Mouse (Mus musculus): ENCODE data around the gene Slc39a11.

Slc39a11 gene

DNA sequence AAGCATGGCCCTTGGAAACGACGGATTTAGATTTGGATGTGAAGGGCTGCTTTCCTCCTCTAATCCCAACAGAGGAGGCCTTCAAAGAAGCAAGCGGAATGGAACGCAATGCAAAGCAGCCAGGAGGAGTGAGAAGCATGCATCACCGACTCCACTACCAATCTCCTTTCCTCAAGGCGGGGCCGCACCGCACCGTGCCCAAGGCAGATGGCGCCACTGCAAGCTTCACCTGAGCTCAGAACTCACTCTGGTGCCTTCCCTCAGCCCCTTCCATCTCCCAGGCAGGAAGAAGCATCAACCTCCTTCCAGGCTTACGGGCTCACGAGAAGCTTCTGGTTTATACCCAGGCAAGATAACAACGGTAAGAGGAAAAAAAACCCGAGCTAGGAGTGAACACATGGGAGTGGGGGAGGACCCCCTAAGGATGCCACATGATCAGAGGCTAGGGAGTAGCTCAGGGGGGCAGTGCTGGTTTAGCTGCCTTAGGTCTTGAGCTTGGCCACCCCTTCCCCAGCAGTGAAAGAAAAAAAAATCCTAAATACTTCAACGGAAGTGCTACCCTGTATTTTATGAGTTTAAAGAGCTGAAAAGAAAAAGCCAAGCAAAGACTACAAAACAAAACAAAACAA is 191.2 kb downstream of the Slc39a11 start:
- no peak for DNase-seq (ENCODE audit: low spot score)

DNA sequence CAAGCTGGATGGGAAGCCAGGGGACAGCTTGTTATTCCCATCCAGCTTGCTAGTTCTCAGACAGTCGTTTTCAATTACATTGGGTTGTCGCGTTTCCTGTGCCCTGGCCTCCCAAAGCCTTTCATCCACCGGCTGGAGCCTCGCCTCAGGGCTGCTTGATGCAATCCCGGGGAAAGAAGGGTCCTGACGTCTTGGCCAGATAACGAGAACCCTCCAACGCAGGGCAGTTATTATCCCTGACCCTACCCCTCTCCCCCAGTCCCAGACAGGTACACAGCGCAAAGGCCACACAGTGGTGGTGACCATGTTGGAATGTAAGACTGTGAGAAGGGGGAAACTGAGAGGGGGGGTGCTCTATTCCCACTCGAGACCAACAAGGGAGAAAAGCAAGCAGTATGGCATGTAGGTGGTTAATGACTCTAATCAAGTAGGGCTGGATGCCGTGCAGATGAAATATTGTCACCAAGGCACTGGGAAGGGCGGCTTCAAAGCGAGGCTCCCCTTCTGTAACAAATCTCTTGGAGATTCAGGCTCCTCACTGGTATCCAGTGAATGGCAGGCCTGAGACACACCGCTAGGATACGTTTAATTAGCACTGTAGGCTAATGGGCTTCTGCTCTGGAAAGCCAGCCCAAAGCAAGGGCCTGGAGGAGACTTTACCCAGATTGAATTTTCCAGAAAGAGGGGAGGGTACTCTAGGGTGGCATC is 196.9 kb downstream of the Slc39a11 start:
- no peak for DNase-seq (ENCODE audit: low spot score)

DNA sequence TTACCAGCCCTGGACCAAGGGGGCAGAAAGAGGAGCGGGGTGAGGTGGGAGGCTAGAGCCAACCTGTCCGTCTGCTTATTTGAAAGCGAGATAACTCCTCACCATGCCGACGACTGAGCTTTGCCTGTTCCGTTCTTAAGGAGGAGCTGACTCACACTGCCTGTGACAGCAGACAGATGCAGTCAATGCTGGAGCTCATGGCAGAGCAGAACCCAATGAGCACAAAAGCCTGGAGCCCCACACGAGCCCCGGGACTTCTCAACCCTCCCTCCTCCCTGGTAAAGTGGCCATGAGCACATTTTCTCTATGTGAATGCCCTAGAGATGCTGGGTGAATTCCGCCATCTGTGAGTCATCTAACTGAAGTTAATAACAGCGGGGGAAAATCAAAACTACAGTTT is 198.6 kb downstream of the Slc39a11 start:
- DNase-seq (ENCODE audit: low spot score) = no peak

DNA sequence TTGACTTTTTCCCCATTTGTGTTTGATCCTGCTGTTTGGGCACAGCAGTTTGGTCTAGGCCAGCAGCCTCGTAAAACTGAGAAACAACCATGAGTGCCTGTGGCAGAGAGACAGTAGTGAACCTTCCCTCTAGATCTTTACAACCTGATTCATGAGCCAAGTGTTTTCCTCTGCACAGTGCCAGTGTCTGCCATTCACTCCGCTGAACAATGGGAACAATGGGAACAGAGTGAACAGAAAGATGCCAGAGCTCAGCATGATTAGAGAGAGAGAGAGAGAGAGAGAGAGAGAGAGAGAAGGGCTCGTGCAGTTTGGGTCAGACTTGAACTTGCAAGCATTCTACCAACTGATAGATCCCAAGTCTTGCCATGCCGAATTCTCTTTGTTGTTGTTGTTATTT is 199.2 kb downstream of the Slc39a11 start:
- no peak for DNase-seq (ENCODE audit: low spot score)

DNA sequence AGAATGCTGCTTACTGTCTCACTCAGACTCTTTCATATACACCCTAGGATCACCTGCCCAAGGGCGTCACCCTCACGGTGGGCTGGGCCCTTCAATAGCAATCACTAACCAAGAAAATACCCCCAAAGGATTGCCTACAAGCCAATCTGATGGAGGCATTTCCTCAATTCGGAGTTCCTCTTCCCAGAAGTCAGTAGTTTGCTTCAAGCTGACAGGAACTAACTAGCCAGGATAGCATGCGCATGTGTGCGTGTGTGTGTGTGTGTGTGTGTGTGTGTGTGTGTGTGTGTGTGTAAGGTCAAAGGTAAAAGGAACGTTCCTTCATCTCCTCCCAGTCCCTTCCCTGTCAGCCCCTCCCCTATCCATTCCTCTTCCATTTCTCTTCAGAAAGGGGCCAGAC is 199.9 kb downstream of the Slc39a11 start:
- no peak for DNase-seq (ENCODE audit: low spot score)

DNA sequence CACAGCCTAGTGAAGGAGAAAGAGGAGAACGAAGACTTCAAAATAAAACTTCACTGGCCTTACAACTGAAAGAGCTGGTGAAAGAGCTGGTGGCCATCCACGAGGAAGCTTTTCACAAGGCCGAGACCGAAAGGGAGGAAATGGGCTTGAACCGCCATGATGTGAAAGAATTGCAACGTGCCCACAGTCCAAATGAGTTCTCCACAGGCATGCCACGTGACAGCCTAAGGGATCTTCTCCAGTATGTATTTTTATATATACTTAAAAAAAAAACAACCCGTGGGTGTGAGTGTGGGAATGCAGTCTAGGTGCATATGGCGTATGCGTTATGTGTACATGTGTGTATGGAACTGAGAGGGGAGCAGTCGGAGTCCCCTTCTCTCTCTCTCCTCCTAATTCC is 207.8 kb downstream of the Slc39a11 start:
- no peak for DNase-seq (ENCODE audit: low spot score)

DNA sequence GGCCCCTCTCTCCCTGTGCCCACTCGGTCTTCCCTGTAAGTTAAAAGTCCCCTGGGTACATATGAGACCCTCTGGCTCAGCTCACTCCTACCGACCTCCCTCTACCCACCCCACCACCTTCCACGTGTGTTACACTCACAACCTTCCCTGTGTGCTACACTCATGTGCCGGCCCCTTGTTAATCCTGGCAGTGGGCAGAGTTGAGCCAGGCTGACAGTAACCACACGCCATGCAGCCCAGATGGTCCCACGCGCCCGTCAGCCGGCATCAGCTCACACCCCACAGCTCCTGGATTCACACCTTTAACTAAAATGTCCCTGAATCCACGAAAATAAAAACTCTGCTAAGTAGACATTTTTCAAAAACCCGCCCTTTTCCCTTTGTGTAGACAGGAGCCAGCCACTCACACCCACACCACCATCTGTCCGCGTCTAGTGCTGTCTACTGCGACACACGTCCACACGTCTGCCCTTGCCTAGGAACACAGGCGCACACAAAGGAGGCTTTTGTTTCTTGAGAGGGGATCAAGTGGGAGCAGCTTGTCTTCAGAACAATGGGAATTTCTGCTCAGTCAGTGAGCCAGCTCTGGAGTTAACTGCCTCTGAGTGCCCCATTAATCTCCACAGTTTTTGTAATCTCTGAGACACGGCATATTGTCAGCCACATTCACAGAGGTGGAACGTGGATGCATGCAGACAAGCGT is 210.4 kb downstream of the Slc39a11 start:
- no peak for DNase-seq (ENCODE audit: low spot score)

DNA sequence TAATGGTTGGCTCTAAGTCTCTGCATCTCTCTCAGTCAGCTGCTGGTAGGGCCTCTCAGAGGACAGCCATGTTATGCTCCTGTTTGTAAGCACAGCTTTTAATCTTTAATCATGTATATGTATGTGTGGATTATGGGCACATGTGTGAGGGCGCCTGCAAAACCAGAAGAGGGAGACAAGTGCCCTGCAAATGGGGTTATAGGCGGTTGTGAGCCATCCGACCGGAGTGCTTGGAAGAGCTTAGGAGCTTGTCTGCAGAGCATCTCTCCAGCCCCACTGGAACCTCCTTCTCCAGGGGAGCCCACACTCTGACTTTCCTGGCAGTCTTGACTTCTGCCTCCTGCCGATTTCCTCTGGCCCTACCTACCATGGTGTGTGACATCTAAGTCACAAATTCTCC is 211.0 kb downstream of the Slc39a11 start:
- no peak for DNase-seq (ENCODE audit: low spot score)

DNA sequence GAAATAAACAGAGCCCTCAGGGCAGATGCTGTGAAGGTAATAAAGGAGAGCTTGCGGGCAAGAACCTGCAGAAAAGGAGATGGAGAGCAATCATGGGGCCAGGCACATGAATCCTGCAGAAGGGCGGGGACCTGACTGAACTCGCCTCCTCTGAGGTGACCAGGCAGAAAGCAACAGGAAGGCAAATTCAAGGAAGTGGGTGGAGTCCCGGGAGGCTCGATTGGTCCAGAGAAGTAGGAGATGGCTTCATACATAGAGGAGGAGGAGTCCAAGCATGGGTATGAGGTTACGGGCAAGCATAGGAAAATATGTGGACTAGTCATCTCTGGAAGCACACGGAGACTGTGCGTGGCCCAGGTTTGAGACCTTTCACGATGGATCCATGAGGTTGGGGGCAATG is 212.5 kb downstream of the Slc39a11 start:
- no peak for DNase-seq (ENCODE audit: low spot score)

DNA sequence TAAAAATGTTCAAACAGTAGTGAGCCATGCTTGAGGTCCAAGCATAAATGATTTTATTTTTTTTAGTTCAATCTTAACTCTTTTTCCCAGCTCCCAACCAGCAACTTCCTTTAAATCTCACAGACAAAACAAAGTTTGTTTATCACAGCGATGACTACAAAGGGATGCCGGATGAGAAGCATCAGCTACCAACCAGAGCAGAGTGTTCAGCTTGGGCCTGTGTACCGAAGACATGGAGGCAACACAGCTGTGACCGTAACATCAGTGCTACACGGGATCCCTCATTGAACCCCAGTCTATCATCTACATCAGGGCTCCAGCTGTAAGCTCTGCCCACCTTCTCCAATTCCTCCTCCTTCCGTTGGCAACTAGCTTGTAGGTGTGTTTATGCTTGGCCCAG is 213.6 kb downstream of the Slc39a11 start:
- DNase-seq (ENCODE audit: low spot score) = no peak

DNA sequence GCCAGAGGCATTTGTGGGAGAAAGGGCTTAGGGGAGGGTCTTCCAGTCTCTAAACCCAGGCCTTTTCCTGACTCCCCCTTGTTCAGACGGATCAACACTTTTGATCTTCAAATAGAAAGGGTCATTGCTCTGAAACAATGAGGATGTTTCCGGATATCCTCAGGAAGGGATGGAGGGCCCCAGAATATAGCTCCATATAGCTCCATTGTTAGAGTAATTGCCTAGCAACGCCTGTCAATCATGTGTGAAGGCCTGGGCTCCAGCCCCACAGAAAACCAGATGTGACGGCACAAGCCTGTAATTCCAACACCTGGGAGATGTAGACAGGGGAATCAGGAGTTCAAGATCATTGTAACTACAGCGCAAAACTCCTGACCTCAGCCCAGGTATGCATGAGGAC is 214.2 kb downstream of the Slc39a11 start:
- no peak for DNase-seq (ENCODE audit: low spot score)

DNA sequence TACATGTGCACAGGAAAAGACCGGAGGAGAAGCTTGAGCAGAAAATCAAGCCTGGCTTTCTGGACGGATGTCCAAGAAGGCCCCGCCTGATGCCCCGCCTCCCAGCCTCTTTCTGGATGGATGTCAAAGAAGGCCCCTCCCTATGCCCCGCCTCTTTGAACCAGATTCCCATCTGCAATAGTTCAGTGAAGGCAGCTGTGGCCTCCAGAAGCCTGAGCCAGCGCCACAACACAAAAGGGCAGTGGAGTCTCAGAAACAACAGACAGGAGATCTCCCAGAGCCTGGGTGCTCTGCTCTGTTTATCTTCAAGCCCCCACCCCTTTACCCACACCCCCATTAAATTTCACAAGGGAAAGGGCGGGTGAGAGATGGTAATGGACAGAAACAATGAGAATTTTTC is 218.7 kb downstream of the Slc39a11 start:
- DNase-seq (ENCODE audit: low spot score) = no peak

DNA sequence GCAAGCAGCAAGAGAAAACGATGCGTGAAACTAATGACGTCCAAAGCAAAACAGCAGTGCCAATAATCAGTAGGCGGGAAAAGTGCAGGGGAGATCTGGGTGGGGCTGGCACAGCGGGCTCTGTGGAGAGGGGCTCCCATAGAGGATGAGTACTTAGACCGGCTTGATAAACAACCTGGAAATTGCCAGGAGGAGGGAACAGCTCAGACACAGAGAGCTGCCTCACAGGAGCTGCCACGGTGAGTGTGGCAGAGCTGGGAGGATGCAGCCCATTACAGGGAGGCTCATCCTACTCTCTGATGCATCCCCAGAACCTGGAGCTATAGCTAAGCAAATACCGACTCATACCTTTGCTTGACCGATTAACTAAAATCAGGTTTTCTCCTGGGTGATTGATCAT is 224.0 kb downstream of the Slc39a11 start:
- DNase-seq (ENCODE audit: low spot score) = no peak

DNA sequence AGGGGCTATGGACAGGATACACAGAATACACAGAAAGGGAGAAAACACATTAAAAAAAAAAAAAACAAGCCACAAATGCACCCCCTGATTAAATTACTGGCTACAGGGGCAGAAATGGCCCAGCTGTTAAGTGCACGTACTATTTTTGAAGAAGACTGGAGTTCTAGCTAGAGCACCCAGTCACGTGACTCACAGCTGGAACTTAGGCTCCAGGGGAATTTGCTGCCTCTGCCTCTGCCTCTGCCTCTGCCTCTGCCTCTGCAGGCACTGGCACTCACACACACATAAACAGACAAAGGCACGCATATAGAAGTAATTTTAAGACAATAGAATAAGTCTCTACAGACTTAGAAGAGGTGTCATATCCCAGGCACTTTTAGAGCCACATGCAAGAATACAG is 224.4 kb downstream of the Slc39a11 start:
- DNase-seq (ENCODE audit: low spot score) = no peak

DNA sequence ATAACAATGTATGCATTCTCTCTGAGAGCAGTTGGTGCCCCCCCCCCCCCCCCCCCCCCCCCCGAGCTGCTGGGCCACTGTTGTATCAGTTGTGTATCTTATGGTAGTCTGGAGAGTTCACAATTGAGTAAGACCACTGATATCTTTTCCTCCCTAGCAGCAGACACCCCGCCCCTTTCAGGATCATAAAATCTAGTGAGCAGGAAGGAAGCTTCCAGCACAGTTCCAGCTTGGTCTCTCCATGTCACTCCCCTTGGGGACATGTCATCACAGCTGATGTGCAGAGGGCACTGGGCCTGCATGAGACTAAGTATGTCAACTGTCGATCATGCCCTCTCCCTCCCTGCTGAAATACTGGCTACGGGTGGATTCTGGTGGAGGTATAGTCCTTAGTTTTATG is 225.1 kb downstream of the Slc39a11 start:
- no peak for DNase-seq (ENCODE audit: low spot score)

DNA sequence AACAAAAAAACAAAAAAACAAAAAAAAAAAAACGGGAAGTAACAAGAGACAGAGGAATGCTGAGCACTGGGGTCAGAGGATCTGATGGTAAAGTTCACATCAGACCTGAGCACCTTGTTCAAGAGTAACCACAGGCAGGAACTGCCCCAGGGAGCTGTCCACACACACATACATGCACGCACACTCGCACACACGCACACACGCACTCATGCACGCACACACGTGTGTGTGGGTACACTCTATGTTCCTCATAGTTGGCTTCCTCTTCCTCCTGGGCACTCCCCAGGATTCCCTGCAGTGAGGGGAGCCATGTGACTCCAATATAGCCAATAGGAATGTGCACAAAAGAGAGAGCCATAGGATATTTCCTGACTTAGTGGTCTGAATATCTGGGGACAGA is 227.3 kb downstream of the Slc39a11 start:
- no peak for DNase-seq (ENCODE audit: low spot score)

DNA sequence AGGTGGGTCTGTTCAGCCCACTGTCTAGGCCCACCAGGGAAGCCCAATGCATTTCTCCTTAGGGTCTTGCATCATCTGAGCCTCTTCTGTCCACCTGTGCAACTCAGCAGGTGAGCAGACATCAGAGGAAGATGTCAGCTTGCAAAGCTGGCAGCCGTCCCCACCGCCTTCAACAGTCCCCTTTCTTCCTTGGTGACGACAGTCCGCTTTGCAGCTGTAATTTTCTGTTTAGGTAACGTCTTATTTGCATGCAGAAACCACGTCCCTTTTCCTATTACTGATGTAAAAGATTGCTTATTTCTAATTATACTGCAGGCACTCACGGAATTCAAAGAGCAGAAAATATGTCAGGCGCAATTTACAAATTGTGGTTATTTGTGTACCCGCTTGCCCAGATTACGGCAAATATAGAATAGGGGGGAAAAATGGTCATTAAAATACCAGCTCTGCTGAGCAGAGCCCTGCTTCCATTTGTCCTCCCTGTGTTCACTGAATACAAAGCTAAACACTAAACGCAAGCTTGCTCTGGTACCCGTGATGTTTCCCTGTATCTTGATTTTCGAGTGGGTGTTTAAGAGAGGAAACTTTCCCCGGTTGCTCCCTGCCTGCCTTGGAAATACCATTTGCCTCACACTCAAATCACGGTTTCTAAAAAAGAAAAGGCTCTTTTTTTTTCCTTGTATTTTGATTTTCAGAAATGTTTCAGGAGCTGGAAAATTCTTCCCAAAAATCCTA is 230.8 kb downstream of the Slc39a11 start:
- no peak for DNase-seq (ENCODE audit: low spot score)

DNA sequence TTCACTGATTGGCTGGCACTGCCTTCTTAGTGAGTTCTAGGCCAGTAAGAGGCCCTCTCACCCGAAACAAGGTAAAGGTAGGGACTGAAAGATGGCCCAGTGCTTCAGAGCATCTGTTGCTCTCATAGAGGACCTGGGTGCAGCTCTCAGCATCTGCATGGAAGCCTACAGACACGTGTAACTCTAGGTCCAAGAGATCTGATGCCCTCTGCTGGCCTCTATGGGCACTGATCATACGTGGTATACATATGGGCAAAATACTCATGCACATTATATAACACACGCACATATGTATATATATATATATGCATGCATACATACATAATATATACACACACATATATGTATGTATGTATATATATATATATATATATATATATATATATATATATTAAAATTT is 231.9 kb downstream of the Slc39a11 start:
- DNase-seq (ENCODE audit: low spot score) = no peak

DNA sequence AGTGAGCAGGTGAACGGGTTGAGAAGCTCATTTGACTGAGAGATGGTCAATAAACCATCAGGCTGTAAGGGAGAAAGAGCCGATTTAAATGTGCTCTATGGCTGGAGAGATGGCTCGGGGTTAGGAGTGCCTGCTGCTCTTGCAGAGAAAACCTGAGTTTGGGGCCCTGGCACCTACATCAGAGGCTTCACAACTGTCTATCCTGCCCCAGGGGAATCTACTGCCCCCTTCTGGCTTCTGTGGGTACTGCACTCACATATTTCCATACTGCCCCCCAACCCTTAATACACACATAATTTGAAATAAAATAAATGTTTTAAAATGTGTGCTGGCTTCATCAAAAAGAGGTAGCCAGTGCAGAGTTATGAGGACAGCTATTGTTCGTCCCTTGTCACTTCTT is 237.3 kb downstream of the Slc39a11 start:
- DNase-seq (ENCODE audit: low spot score) = no peak

DNA sequence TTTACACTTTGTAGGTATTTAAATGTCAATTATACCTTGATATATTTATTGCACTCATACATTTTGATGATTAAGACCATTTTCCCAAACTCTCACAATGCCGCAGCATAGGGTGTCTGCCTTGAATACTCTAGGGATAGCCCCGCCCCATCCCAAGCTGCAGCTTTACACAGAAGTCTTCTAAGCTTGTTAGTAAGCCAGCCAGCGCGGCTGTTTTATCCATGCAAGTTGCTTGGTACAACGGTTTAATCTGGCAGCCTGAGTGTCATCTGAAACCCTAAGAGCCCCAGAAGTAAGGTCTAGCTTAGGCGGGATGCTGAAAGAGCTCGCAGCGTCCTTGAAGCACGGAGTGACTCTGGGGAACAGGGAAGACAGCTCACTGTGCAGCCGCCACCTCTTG is 238.1 kb downstream of the Slc39a11 start:
- no peak for DNase-seq (ENCODE audit: low spot score)

DNA sequence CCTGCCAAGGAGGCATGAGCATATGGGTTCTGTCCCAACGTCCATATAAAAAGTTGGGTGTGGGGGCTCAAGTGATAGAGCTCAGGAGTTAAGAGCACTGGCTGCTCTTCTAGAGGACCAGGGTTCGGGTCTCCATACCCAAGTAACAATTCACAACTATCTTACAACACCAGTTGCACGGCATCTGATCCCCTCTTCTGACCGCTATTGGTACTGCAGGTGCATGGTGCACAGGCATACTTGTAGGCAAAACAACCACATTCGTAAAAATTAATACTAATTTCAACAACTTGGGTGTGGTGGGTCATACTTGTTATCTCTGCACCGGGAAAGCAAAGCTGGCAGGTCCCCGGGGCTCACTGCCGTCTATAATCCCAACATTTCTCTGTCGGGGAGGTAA is 240.8 kb downstream of the Slc39a11 start:
- no peak for DNase-seq (ENCODE audit: low spot score)

DNA sequence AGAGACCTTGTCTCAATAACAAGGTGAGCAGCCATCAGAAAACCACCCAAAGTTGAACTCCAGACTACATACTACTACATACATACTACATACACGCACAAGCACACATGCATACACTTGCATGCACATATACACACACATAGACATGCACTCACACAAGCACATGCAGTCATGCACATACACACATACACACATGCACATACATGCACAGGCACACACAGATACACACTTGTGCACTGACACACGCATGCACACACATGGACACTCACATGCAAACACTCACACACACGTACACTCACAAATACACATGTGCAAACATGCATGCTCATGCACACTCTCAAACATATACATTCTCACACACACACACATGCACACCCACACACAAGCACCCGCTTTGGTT is 242.4 kb downstream of the Slc39a11 start:
- no peak for DNase-seq (ENCODE audit: low spot score)

DNA sequence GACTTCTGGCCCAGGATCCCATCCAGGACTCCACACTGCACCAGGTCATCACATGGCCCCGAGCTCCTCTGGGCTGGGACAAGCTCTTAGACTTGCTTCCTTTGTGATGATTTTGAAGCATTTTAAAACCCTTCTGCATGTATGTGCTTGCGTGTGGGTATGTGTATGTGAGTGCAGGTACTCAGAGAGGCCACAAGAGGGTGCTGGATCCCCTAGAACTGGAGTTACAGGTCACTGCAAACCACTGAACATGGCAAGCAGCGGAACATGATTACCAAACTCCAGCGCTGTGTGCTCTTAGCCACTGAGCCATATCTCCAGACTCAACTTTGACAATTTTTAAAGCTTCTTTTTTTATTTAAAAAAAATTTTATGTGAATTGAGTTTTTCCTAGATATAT is 249.0 kb downstream of the Slc39a11 start:
- no peak for DNase-seq (ENCODE audit: low spot score)
